Mouse (Mus musculus) stomach, postnatal 0 days (tissue): ENCODE measurements around the gene Trak1.

Experiments
- CTCF ChIP-seq: IDR thresholded peaks from 2 replicates; pipeline ENCODE4 v1.5.1; 2016; ENCODE audit warnings: antibody characterized with exemption, low read depth, mild to moderate bottlenecking, moderate library complexity
- EP300 ChIP-seq: optimal IDR thresholded peaks from 2 replicates; pipeline ENCODE3; 2016; ENCODE audit warnings: antibody characterized with exemption

- no peak for TF ChIP-seq CTCF
- no peak for TF ChIP-seq EP300
Observed at GRCm38 (mm10) chr9:121315901-121316595, 18.7 kb downstream of the Trak1 start.
